Mouse (Mus musculus): Measurements from ENCODE around the gene Dusp21. TPM values are rescaled to one million over a fixed set of nuclear protein-coding genes. Genes with fewer than 3 reads are reported as not detected.
A peak's percentile ranks its signal among the peaks of the same experiment; 100 is the strongest.

The Dusp21 gene
- not detected in 2 replicates for polyA plus RNA-seq (2015; fragmentation: Nextera tagmentation; extraction: Ambion mirVana)

GRCm38 (mm10) chrX:18145557-18145956 is at the start of gene Dusp21:
Dusp21 (plus strand) TSS chrX:18145857.
- no peak for ATAC-seq
- Histone ChIP-seq H3K27me3 (replicated peaks) (no peaks in the 10 kb centered on the region), H3K36me3 (no peaks in the 10 kb centered on the region), H3K4me2 (replicated peaks) (no peak within 1 kb of the TSS), H3K9me3 (no peaks in the 10 kb centered on the region), H3K4me1 (replicated peaks) (no peaks in the 10 kb centered on the region), H3K9ac (no peak within 1 kb of the TSS), H3K4me3 (replicated peaks) (no peak within 1 kb of the TSS), H3K27ac (no peak within 1 kb of the TSS)
- 95% methylated on average over 1 of the region's 1 CpGs for WGBS

DNA sequence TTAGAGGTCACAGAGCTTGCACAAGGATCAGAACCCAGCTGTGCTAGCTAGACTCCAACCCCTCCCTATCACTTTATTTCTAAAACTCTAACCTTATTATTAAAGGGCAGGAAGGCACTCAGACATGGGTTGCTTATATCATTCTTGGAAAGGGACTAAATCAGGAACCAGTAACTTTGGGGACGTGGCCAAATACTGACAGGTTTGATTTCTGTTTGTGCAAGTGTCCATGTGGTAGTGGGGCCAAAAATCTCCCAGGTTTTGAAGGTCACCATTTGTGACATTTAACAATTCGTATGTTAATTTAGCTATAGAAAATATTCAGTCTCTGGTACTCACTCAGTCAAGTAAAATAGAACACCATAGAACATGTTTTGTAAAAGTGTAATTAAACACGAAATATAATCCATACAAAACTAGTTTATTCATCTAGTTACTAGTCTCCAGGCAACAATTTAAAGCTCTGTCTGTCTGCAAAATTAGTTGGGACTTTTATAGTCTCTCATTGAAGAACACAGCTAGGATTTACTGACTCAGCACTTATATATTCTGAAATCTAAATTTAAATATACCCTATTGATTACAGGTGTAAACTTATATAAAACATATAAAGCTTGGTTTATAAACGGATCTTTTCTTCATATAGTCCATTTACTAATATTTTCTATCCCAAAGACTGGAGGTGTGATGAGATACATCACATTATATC is 15.2 kb downstream of the Dusp21 start:
- H3K9ac ChIP-seq = no peak overlapping the region
- no peak overlapping the region for H3K4me3 ChIP-seq (replicated peaks)
- no peak overlapping the region for H3K4me2 ChIP-seq (replicated peaks)
- H3K9me3 ChIP-seq = no peaks in the 10 kb centered on the region
- no peaks in the 10 kb centered on the region for H3K27me3 ChIP-seq (replicated peaks)
- H3K27ac ChIP-seq = no peak overlapping the region
- 67% methylated on average over 4 of the region's 4 CpGs for WGBS
- no peaks in the 10 kb centered on the region for H3K4me1 ChIP-seq (replicated peaks)
- ATAC-seq = no peak
- H3K36me3 ChIP-seq = no peaks in the 10 kb centered on the region

- Histone ChIP-seq H3K9ac (peak overlapping the region; percentile 64), H3K9me3 (no peaks in the 10 kb centered on the region), H3K27ac (peak overlapping the region; percentile 81), H3K27me3 (replicated peaks) (no peaks in the 10 kb centered on the region), H3K4me1 (replicated peaks) (no peaks in the 10 kb centered on the region), H3K4me2 (replicated peaks) (peak overlapping the region; percentile 76), H3K36me3 (no peaks in the 10 kb centered on the region), H3K4me3 (replicated peaks) (peak overlapping the region; percentile 55)
- ATAC-seq = peak; percentile 77
- under 1% methylated on average over 28 of the region's 28 CpGs for WGBS
Observed at GRCm38 (mm10) chrX:18161796-18162191, 16.1 kb downstream of the Dusp21 start.

GRCm38 (mm10) chrX:18162192-18162857 is 16.7 kb downstream of the Dusp21 start, which contains the start of gene Kdm6a:
Kdm6a (plus strand) TSS chrX:18162575.
- H3K36me3 ChIP-seq = no peaks in the 10 kb centered on the region
- H3K9me3 ChIP-seq = no peaks in the 10 kb centered on the region
- H3K4me3 ChIP-seq (replicated peaks) = peak within 1 kb of the TSS; percentile 72
- no peaks in the 10 kb centered on the region for H3K27me3 ChIP-seq (replicated peaks)
- peak within 1 kb of the TSS; percentile 84 for H3K9ac ChIP-seq
- peak within 1 kb of the TSS; percentile 76 for H3K4me2 ChIP-seq (replicated peaks)
- peak; percentile 99 for ATAC-seq
- WGBS = under 1% methylated on average over 50 of the region's 50 CpGs
- H3K27ac ChIP-seq = peak within 1 kb of the TSS; percentile 97
- H3K4me1 ChIP-seq (replicated peaks) = no peaks in the 10 kb centered on the region

GRCm38 (mm10) chrX:18162861-18163731 is 17.4 kb downstream of the Dusp21 start:
- no peaks in the 10 kb centered on the region for H3K4me1 ChIP-seq (replicated peaks)
- no peaks in the 10 kb centered on the region for H3K9me3 ChIP-seq
- H3K27ac ChIP-seq = peak overlapping the region; percentile 97
- H3K4me3 ChIP-seq (replicated peaks) = peak overlapping the region; percentile 72
- no peaks in the 10 kb centered on the region for H3K36me3 ChIP-seq
- whole genome bisulfite sequencing = under 1% methylated on average over 93 of the region's 95 CpGs
- peak overlapping the region; percentile 49 for H3K4me2 ChIP-seq (replicated peaks)
- peak overlapping the region; percentile 84 for H3K9ac ChIP-seq
- peak; percentile 43 for ATAC-seq
- H3K27me3 ChIP-seq (replicated peaks) = no peaks in the 10 kb centered on the region

DNA sequence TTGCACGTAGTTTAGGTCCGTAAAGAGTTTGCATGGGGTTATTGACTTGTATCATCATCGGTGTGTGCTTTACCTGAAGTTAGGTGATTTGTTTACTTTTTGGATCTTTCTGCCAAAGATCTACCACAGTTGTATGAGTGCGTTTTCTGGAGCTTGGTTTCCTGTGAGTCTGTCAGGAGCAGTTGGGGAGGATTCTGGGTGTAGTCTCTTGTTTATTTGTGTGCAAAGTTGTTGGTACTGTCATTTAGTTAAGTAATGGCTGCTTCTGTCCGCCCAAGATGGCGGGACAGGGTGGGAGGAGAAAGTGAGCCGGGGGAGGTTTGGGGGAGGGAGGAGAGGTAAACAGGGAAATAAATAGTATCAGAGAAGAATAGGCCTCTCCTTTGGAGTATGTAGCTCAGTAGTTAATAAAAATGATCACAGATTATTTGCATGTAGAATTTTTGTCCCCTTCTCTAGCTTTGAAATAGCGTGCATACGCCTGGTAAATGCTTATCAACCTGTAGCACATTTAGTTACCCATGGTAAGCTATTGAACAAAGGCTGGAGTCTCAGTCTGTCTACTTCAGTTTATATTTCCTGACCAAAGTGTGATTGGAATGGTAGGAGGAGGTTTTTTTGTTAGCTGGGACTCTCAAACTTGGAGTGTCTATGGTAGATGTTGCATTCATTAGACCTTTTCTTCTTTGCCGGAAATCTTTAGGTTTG is 18.4 kb downstream of the Dusp21 start:
- H3K27me3 ChIP-seq (replicated peaks) = no peaks in the 10 kb centered on the region
- H3K36me3 ChIP-seq = no peaks in the 10 kb centered on the region
- H3K9me3 ChIP-seq = no peaks in the 10 kb centered on the region
- peak overlapping the region; percentile 84 for H3K9ac ChIP-seq
- WGBS = 2% methylated on average over 10 of the region's 10 CpGs
- no peak for ATAC-seq
- peak overlapping the region; percentile 97; the same call in 1 of the 2 replicates for H3K27ac ChIP-seq
- H3K4me3 ChIP-seq (replicated peaks) = peak overlapping the region; percentile 72
- no peaks in the 10 kb centered on the region for H3K4me1 ChIP-seq (replicated peaks)
- H3K4me2 ChIP-seq (replicated peaks) = peak overlapping the region; percentile 49

DNA sequence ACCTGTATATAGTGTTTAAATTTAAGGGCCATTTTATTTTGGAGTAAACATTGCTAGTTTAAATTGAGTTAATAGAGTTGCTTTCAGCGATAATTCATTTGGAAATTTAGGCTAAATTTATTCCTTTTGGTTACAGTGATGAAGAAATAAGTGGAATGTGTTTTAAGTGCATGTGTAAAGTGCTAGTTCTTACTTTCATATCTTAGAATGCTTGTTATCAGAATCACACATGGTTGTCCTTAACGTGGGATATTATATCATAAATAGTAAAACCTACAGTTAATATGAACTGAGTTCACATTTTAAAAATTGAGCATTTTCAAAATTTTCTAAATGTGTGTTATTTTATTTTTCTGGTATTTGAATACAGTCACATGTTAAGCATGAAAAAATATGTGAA is 19.5 kb downstream of the Dusp21 start:
- H3K27me3 ChIP-seq (replicated peaks) = no peaks in the 10 kb centered on the region
- H3K9ac ChIP-seq = no peak overlapping the region
- H3K4me1 ChIP-seq (replicated peaks) = no peaks in the 10 kb centered on the region
- ATAC-seq = no peak
- no peak overlapping the region for H3K4me2 ChIP-seq (replicated peaks)
- no peaks in the 10 kb centered on the region for H3K9me3 ChIP-seq
- no peaks in the 10 kb centered on the region for H3K36me3 ChIP-seq
- WGBS = 62% methylated on average over 2 of the region's 2 CpGs
- H3K4me3 ChIP-seq (replicated peaks) = no peak overlapping the region
- no peak overlapping the region for H3K27ac ChIP-seq

DNA sequence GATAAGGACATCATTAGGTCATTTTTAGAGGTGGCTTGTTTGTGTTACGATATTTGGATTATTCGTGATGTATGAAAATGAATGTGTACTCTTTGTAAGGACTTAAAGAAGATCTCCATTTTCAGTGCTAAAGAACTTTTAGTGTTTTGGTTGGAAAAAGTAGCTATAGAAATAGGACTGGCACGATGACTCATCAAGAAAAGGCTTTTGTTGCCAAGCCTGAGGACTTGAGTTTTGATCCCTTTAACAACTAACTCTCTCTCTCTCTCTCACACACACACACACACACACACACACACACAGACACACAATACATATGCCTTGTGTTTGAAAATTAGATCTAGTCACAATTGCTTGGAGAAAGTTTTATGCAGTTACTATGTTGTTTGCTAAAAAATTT is 21.3 kb downstream of the Dusp21 start:
- H3K4me2 ChIP-seq (replicated peaks) = no peak overlapping the region
- no peak overlapping the region for H3K4me3 ChIP-seq (replicated peaks)
- H3K27me3 ChIP-seq (replicated peaks) = no peaks in the 10 kb centered on the region
- no peak overlapping the region for H3K27ac ChIP-seq
- H3K9ac ChIP-seq = no peak overlapping the region
- H3K4me1 ChIP-seq (replicated peaks) = no peaks in the 10 kb centered on the region
- H3K9me3 ChIP-seq = no peaks in the 10 kb centered on the region
- ATAC-seq = no peak
- WGBS = 81% methylated on average over 3 of the region's 3 CpGs
- H3K36me3 ChIP-seq = no peaks in the 10 kb centered on the region

DNA sequence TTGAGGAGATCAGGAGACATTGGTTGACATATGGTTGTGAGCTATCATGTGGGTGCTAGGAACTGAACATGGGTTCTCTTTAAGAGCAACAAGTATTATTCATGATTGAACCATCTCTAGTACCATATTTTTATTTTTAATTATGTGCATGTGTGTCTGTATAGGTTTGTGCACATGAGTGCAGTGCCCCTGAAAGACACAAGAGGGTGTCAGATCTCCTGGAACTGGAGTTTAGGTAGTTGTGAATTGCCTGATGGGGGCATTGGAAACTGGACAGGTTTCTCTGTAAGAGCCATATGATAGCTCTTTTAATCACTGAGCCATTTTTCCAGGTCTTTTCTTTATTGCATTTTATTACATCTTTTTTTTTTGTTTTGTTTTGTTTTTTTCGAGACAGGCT is 23.3 kb downstream of the Dusp21 start:
- 90% methylated on average over 1 of the region's 1 CpGs for WGBS
- no peaks in the 10 kb centered on the region for H3K27me3 ChIP-seq (replicated peaks)
- H3K36me3 ChIP-seq = no peaks in the 10 kb centered on the region
- no peak overlapping the region for H3K4me2 ChIP-seq (replicated peaks)
- H3K27ac ChIP-seq = no peak overlapping the region
- no peaks in the 10 kb centered on the region for H3K4me1 ChIP-seq (replicated peaks)
- no peaks in the 10 kb centered on the region for H3K9me3 ChIP-seq
- ATAC-seq = no peak
- no peak overlapping the region for H3K4me3 ChIP-seq (replicated peaks)
- no peak overlapping the region for H3K9ac ChIP-seq

- no peaks in the 10 kb centered on the region for H3K27me3 ChIP-seq (replicated peaks)
- WGBS = 32% methylated on average over 4 of the region's 4 CpGs
- no peaks in the 10 kb centered on the region for H3K9me3 ChIP-seq
- no peak for ATAC-seq
- H3K4me2 ChIP-seq (replicated peaks) = no peak overlapping the region
- H3K4me3 ChIP-seq (replicated peaks) = no peak overlapping the region
- H3K36me3 ChIP-seq = no peaks in the 10 kb centered on the region
- no peaks in the 10 kb centered on the region for H3K4me1 ChIP-seq (replicated peaks)
- no peak overlapping the region for H3K9ac ChIP-seq
- no peak overlapping the region for H3K27ac ChIP-seq
Observed at GRCm38 (mm10) chrX:18174831-18175230, 29.2 kb downstream of the Dusp21 start.

GRCm38 (mm10) chrX:18177803-18178202 is 32.1 kb downstream of the Dusp21 start:
- no peaks in the 10 kb centered on the region for H3K4me1 ChIP-seq (replicated peaks)
- H3K9ac ChIP-seq = no peak overlapping the region
- no peaks in the 10 kb centered on the region for H3K9me3 ChIP-seq
- no peaks in the 10 kb centered on the region for H3K36me3 ChIP-seq
- H3K27me3 ChIP-seq (replicated peaks) = no peaks in the 10 kb centered on the region
- no peak overlapping the region for H3K4me3 ChIP-seq (replicated peaks)
- WGBS = 82% methylated on average over 4 of the region's 4 CpGs
- no peak overlapping the region for H3K27ac ChIP-seq
- no peak for ATAC-seq
- H3K4me2 ChIP-seq (replicated peaks) = no peak overlapping the region

GRCm38 (mm10) chrX:18179492-18179891 is 33.8 kb downstream of the Dusp21 start:
- 41% methylated on average over 1 of the region's 1 CpGs for WGBS
- Histone ChIP-seq H3K36me3 (no peaks in the 10 kb centered on the region), H3K4me2 (replicated peaks) (no peak overlapping the region), H3K27ac (no peak overlapping the region), H3K27me3 (replicated peaks) (no peaks in the 10 kb centered on the region), H3K4me1 (replicated peaks) (no peaks in the 10 kb centered on the region), H3K4me3 (replicated peaks) (no peak overlapping the region), H3K9me3 (no peaks in the 10 kb centered on the region), H3K9ac (no peak overlapping the region)
- no peak for ATAC-seq

Measured in intestine, embryonic 15.5 days (tissue).